Mouse (Mus musculus) frontal cortex, postnatal 36 days (tissue): ENCODE data around the gene Pold1.

Experiments used
- DNase-seq, 2 experiments: peaks; one replicate each; pipeline ENCODE4 v3.0.0; 2022; ENCODE audit warnings: low spot score in 2 of 2

The Pold1 gene

DNA sequence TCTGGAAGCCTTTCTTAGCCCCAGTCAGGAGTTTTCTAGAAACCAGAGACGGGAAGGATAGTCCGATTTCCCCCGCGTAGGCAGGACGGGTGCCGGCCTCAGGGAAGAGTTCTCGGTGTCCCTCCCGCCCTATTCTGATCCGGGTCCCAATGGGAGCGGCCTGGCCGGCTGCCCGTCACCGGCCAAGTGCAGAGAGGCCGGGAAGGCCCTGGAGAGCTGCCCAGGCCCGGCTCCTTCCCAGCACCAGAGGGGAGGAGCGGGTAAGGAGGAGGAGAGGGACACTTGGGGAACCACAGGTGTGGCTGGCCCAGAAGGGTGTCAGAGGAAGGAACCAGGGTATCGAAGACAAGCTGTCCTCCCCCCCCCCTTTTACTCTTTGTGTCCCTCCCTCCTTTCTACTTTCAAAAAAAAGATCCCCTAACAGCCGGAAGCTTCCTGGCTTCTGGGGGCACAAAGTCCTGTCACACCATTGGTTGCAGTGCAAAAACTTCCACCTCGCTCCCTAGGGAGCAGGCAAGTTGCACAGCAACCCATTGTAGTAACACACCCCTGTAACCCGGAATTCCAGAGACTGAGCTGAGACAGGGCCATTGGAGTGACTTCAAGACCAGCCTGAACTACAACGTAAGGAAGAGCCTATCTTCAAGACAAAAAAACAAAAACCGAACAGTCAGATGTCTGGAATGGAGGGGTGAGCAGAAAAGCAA lies 23.4 kb downstream of the Pold1 start:
- peak in 1 of 2 experiments; percentile 50 for DNase-seq

DNA sequence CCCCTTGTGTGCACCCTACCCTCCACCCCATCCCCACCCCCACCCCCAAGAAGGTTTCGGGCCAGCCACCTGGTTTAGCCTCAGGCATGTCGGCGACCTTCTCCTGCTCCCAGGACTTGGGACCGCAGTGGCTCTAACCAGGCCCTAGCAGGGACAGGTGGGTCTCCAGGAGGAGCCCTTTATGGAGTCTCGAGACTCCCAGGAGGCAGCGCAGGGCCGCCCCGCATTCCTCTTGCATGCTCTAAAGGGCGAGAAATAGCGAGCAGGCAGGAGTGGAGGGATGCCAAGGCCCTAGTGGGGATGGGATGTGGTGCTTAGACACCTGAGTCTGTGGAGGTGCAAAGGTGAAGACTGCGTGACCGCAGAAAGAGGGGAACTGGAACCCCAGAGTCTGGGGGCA lies 24.1 kb downstream of the Pold1 start, which contains the start of gene Mybpc2:
TSS of gene Mybpc2 (minus strand) at position 155 of the 400 bp plus-strand sequence.
- DNase-seq, result no peak

- DNase-seq, result no peak
These were observed 25.6 kb downstream of the Pold1 start for GRCm38 (mm10) chr7:44523056-44523455.

DNA sequence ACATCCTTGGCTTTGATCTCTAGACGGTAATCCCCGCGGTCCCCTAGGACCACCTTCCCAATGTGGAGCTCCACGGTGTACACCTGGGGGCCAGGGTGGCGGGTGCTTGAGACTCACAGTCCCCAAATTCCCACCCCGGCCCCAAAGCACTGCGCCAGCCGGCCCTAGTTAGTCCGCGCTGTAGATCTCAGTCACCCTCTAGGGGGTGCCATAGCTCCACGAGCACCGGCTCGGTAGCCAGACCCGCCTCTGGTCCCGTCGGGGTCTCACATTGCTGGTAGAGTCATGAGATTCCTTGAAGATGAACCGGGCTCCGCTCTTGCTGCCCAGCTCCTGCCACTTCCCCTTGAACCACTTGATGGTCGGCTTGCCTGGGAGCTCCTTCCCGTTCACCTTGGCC lies 26.9 kb downstream of the Pold1 start:
- peak; percentile 27 to 43 for DNase-seq

DNA sequence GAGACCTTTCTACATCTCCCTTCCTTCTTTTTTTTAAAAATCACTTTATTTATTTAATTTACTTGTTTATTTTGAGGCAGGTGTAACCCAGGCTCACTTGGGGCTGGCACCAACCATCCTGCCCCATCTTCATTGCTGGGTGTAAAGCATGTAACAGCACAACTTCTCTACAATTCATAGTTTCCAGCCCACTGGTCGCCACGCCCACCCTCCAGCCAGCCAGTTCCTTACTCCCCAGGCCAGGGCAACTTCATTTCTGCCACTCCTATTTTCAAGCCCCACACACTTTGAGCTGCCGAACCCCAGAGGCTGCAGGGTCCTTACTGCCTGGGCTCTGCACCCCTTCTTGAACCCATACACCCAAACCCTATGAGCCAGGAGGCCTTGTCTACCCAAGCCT lies 27.7 kb downstream of the Pold1 start:
- DNase-seq, result no peak

GRCm38 (mm10) chr7:44519240-44519913 lies 29.3 kb downstream of the Pold1 start:
- DNase-seq, result no peak

DNA sequence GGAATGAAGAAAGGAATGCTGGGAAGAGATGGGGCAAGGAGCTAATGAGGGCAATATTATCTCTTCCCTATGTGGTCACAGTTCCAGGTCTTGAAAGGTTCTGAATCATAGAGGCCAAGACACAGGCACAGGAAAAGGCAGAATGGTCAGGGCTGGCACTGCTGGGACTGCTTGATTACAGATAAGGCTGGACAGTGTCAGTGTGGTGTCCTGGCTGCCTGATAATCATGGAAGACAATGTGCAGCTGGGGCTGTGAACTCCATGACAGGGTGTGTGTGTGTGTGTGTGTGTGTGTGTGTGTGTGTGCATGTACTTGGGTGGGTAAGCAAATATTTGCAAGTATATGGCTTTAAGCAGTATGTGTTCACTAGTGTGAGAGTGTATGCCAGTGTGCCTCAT lies 41.2 kb downstream of the Pold1 start:
- no peak for DNase-seq

DNA sequence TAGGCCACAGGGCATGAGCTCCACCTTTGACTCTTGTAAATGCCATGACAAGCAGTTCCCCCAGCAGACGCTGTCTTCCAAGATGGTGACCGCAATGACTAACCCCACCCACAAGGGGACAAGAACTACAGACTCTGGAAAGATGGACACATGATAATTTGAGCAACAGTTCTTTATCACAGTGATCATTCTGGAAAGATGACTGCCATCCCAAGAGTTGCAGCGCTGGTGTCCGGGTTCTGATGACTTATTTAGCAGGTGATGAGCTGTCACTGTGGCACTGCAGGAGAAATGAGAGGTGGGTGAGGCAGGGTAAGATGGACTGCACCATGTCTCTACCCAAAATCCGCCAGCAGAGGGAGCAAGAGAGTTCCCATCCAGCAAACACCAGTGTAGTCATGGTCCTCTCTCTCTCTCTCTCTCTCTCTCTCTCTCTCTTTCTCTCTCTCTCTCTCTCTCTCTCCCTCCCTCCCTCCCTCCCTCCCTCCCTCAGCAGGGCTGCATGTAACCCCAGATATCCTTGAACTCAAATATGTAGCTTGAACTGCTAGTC lies 47.0 kb downstream of the Pold1 start:
- peak; percentile 75 to 76 for DNase-seq

DNA sequence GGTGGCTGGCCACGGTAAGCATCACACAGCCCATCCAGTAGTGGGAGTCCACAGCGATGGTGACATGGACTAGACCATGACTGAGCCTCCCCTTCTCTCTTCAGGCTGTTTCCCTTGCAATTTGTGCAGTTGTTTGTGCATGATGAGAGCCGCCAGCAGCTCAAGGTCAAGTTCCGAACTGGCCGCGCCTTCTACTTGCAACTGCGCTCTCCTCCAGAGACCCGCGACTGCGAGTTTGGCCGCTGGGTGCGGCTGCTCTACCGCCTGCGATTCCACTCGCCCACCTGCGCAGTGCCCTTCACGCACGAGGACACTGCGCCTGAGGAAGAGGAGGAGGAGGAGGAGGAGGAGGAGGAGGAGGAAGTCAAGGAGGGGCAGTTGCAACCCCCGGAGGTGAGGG lies 48.6 kb downstream of the Pold1 start:
- no peak for DNase-seq

DNA sequence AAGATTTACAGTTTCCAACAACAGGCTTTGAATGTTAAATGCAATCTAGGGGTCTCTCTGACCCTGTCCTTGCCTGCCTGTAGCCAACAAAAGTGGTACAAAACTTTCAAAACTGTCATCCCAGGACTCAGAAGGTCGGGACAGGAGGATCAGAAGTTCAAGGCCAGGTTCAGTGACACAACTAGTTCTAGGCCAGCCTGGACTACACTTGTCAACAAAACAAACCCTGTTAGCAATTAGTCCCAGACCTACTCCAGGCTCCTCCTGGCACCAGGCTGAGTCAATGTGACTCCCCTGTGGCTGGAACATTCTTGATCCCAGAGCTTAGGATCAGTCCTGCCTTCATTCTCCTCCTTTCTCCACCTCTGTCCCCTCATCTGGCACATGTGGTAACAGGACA lies 49.7 kb downstream of the Pold1 start:
- no peak for DNase-seq

DNA sequence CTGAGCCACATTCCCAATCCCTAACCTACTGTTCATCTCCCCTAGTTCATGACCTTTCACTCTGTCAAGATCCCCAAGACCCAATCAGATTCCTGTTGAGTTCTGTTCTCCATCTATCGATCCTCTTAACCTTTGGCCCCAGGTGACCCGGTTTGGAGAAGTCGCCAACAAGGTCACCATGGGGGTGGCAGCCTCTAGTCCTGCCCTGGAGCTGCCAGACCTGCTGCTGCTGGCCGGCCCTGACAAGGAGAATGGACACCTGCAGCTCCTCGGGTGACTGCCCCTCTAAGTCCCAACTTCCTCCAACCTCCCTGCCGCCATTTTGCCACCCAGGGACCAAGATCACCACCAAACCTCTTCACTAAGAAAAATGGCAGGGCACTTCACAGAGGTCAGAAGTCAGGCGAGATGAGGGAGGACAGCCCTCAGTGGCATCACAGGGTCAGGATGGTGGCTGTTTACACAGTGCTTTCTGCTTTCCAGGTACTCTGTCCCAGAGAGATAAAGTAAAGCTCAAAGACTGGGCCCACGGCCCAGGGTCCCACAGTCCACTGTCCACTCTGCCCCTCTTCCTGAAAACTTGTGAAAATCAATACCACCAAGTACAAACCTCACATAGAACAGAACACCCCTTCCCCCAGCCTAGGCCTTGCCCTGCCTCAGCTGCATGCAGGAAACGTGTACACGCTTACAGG lies 51.1 kb downstream of the Pold1 start:
- DNase-seq, result no peak

DNA sequence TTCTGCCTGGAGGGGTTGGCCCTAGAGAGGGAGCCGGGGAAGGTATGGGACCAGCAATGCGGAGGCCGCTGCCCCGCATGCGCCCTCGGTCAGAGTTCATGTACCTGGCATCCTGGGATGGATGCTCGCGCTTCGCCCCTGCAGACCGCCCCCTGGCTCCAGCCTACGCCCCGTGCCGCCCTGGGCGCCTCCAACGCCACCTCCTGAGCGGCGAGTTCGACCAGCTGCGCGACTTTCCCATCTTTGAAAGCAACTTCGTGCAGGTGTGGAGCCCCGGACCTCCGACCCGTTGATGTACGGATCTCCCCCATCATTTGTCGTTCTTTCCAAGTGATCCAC lies 51.9 kb downstream of the Pold1 start:
- no peak for DNase-seq

- peak; percentile 99 for DNase-seq
These were observed 52.5 kb downstream of the Pold1 start, which contains the start of the genes Emc10 and Fam71e1 for GRCm38 (mm10) chr7:44495992-44496770. Gene Emc10, minus strand, starts transcription at chr7:44496529. Gene Fam71e1, plus strand, starts transcription at chr7:44496581.

GRCm38 (mm10) chr7:44495086-44495485 lies 53.6 kb downstream of the Pold1 start:
- DNase-seq, result no peak

- no peak for DNase-seq
These were observed 54.0 kb downstream of the Pold1 start for GRCm38 (mm10) chr7:44494681-44495080.

DNA sequence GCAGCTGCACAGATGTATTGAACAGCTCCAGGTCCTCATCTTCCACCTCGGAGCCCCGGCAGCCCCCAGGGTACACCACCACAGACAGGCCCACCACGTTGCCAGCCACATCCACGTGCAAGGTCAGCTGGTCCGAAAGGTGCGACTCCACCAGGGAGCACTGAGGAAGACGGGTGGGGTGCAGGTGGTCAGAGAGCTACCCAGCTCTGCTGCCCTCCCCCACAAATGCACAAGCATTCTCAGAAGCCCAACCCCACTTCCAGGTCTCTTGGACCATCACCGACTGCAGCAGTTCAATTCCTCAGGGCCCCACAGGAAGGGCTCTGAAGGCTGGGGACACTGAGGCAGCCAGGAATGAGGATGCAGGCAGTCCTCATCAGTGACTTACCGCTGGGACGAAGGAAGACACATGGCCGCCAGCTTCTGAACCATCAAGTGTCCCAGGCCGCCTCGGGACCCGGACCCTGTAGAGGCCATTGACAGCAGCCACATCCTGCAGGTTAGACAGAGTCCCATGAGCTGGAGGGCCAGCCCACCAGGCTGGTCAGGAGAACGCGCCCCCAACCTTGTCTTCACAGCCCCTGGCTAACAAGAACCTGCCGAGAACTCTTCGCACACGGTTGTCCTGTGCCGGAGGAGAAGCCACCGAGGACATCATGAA lies 56.4 kb downstream of the Pold1 start:
- DNase-seq, result no peak

- no peak for DNase-seq
These were observed 57.3 kb downstream of the Pold1 start for GRCm38 (mm10) chr7:44491391-44491790.

- no peak for DNase-seq
These were observed 58.4 kb downstream of the Pold1 start for GRCm38 (mm10) chr7:44490281-44490680.

- no peak for DNase-seq
These were observed 60.1 kb downstream of the Pold1 start for GRCm38 (mm10) chr7:44488545-44488944.

- DNase-seq, result no peak
These were observed 60.7 kb downstream of the Pold1 start for GRCm38 (mm10) chr7:44487936-44488335.

- DNase-seq, result no peak
These were observed 61.6 kb downstream of the Pold1 start for GRCm38 (mm10) chr7:44486927-44487575.
